Mouse (Mus musculus) liver, embryonic 15.5 days (tissue): ENCODE results near the gene Cmtm1. TPM values are rescaled to one million over a fixed set of nuclear protein-coding genes. Genes with fewer than 3 reads are reported as not detected.

Experiments used
- polyA plus RNA-seq: library from polyadenylated mRNA; unstranded; fragments of >200 nt; fragmentation: Nextera tagmentation; extraction: Ambion mirVana; gene quantifications from 2 replicates; pipeline ENCODE4 v1.2.1, GENCODE M21; 2015

Gene Cmtm1
- polyA plus RNA-seq, 1 experiment from 2014 or later, result not detected

Other genes starting within 250 kb of the Cmtm1 start
- 8.6 and 9.5 TPM in 2 replicates for gene Cdh5, start 208.5 kb downstream of the Cmtm1 start, polyA plus RNA-seq
- 0.05 and 0.06 TPM in 2 replicates for gene Bean1, start 139.7 kb downstream of the Cmtm1 start, polyA plus RNA-seq
- 7.1 and 7.6 TPM in 2 replicates for gene Tk2, start 61.6 kb downstream of the Cmtm1 start, polyA plus RNA-seq
- gene Cklf, start 59.3 kb downstream of the Cmtm1 start, polyA plus RNA-seq, result 14.9 and 17.7 TPM in 2 replicates
- gene Cmtm2a, start 17.0 kb downstream of the Cmtm1 start, polyA plus RNA-seq, result not detected in 2 replicates
- gene Gm45711, start 64 bp downstream of the Cmtm1 start, polyA plus RNA-seq, result not detected in 2 replicates
- not detected in 2 replicates for gene Gm11020, start 11.4 kb upstream of the Cmtm1 start, polyA plus RNA-seq
- not detected in 2 replicates for gene Cmtm2b, start 12.1 kb upstream of the Cmtm1 start, polyA plus RNA-seq
- 17.6 and 18.5 TPM in 2 replicates for gene Cmtm3, start 29.3 kb upstream of the Cmtm1 start, polyA plus RNA-seq
- 0.38 and 0.64 TPM in 2 replicates for gene Cmtm4, start 85.7 kb upstream of the Cmtm1 start, polyA plus RNA-seq
- 10.5 and 11.5 TPM in 2 replicates for gene Dync1li2, start 132.9 kb upstream of the Cmtm1 start, polyA plus RNA-seq
- gene Terb1, start 199.8 kb upstream of the Cmtm1 start, polyA plus RNA-seq, result 0.05 TPM in 1 of 2 replicates, not detected in the other
- 26.7 and 28.7 TPM in 2 replicates for gene Nae1, start 224.5 kb upstream of the Cmtm1 start, polyA plus RNA-seq
- gene Car7, start 224.5 kb upstream of the Cmtm1 start, polyA plus RNA-seq, result 5.0 and 6.1 TPM in 2 replicates